Mouse (Mus musculus): Measurements from ENCODE around the gene Odf4.

DNA sequence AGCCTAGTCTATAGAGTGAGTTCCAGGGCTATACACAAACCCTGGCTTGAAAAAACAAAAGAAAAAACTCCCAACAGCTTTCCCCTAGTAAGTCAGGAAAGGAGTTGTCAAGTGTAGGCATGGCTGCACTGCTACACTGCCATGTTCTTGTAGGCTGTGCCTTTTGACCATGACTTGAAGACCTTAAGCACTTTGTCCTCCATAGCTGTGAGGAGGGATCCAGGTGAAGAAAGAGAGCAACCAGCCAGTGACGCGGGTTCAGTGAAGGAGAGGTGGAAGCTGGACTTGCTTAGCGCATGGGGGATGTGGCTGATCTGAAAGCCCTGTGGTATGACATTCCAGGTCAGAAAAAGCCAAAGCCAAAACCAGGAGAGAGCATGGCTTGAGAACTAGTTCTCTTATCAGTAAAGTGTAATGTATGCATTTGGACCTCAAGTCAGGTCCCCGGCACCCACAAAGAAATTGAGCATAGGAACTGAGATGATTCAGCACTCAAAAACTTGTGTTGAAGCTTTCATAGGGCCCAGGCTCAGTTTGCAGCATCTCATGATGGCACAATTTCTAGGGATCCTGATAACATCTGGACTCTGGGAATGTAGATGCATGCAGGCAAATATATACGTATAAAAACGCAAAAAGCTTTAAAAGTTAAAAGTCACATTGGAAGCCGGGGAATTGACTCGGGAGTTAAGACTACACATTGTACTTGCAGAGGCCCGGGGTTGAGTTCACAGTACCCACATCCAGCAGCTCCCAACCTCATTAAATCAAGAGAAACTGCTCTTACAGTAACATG lies 21.0 kb downstream of the Odf4 start:
- TF ChIP-seq EP300 (optimal IDR thresholded peaks at IDR 0.05) = no peak
- TF ChIP-seq CTCF (IDR thresholded peaks at IDR 0.05; ENCODE audit: low read depth) = no peak
